Mouse (Mus musculus): ENCODE measurements at regions not wholly inside any gene's neighbourhood (a gene's known extent, or its start where the extent isn't known, plus 50 kb on each side); places are given as distances from the start of the nearest gene placed in this dataset.
A peak's percentile ranks its signal among the peaks of the same experiment; 100 is the strongest.

GRCm38 (mm10) chr3:19002056-19002455, 626.4 kb downstream of the 1700064H15Rik start:
- DNase-seq (ENCODE audit: low spot score), result peak; percentile 38
- 57% methylated on average over 7 of the region's 7 CpGs for WGBS
- no peak for TF ChIP-seq CTCF (IDR thresholded peaks at IDR 0.05; ENCODE audit: low read depth)
- ATAC-seq, result peak; percentile 51; the same call in 1 of the 2 replicates
- Histone ChIP-seq H3K27me3 (ENCODE audit: insufficient read depth, low read length) (no peaks in the 10 kb centered on the region), H3K4me3 (ENCODE audit: low read length) (no peak overlapping the region), H3K36me3 (ENCODE audit: insufficient read depth, low read length) (no peaks in the 10 kb centered on the region), H3K4me1 (ENCODE audit: insufficient read depth, low read length) (no peaks in the 10 kb centered on the region), H3K9me3 (ENCODE audit: low read length) (no peaks in the 10 kb centered on the region), H3K9ac (replicated peaks; ENCODE audit: low read length) (no peak overlapping the region), H3K27ac (no peak overlapping the region), H3K4me2 (ENCODE audit: low read depth, low read length) (no peak overlapping the region)

GRCm38 (mm10) chr3:19004792-19005191, 623.7 kb downstream of the 1700064H15Rik start:
- 70% methylated on average over 1 of the region's 1 CpGs for WGBS
- no peaks in the 10 kb centered on the region for H3K9me3 ChIP-seq (ENCODE audit: low read length)
- no peak overlapping the region for H3K9ac ChIP-seq (replicated peaks; ENCODE audit: low read length)
- H3K4me2 ChIP-seq (ENCODE audit: low read depth, low read length), result no peak overlapping the region
- H3K27me3 ChIP-seq (ENCODE audit: insufficient read depth, low read length), result no peaks in the 10 kb centered on the region
- no peak overlapping the region for H3K27ac ChIP-seq
- H3K4me3 ChIP-seq (ENCODE audit: low read length), result no peak overlapping the region
- no peak for TF ChIP-seq CTCF (IDR thresholded peaks at IDR 0.05; ENCODE audit: low read depth)
- no peak for ATAC-seq
- H3K36me3 ChIP-seq (ENCODE audit: insufficient read depth, low read length), result no peaks in the 10 kb centered on the region
- DNase-seq (ENCODE audit: low spot score), result no peak
- no peaks in the 10 kb centered on the region for H3K4me1 ChIP-seq (ENCODE audit: insufficient read depth, low read length)

- Histone ChIP-seq H3K27me3 (ENCODE audit: insufficient read depth, low read length) (no peaks in the 10 kb centered on the region), H3K36me3 (ENCODE audit: insufficient read depth, low read length) (no peaks in the 10 kb centered on the region), H3K4me1 (ENCODE audit: insufficient read depth, low read length) (no peaks in the 10 kb centered on the region), H3K27ac (no peak overlapping the region), H3K9me3 (ENCODE audit: low read length) (no peaks in the 10 kb centered on the region), H3K4me2 (ENCODE audit: low read depth, low read length) (no peak overlapping the region), H3K9ac (replicated peaks; ENCODE audit: low read length) (no peak overlapping the region), H3K4me3 (ENCODE audit: low read length) (no peak overlapping the region)
- WGBS, result 65% methylated on average over 3 of the region's 3 CpGs
- no peak for DNase-seq (ENCODE audit: low spot score)
- TF ChIP-seq CTCF (IDR thresholded peaks at IDR 0.05; ENCODE audit: low read depth), result no peak
- ATAC-seq, result no peak
Measured at GRCm38 (mm10) chr3:19044566-19044965, 583.9 kb downstream of the 1700064H15Rik start.

GRCm38 (mm10) chr3:19045933-19046332, 582.5 kb downstream of the 1700064H15Rik start:
- Histone ChIP-seq H3K36me3 (ENCODE audit: insufficient read depth, low read length) (no peaks in the 10 kb centered on the region), H3K4me1 (ENCODE audit: insufficient read depth, low read length) (no peaks in the 10 kb centered on the region), H3K4me3 (ENCODE audit: low read length) (no peak overlapping the region), H3K9me3 (ENCODE audit: low read length) (no peaks in the 10 kb centered on the region), H3K27me3 (ENCODE audit: insufficient read depth, low read length) (no peaks in the 10 kb centered on the region), H3K27ac (no peak overlapping the region), H3K9ac (replicated peaks; ENCODE audit: low read length) (no peak overlapping the region), H3K4me2 (ENCODE audit: low read depth, low read length) (no peak overlapping the region)
- ATAC-seq, result no peak
- peak; percentile 13 for TF ChIP-seq CTCF (IDR thresholded peaks at IDR 0.05; ENCODE audit: low read depth)
- no peak for DNase-seq (ENCODE audit: low spot score)

- Histone ChIP-seq H3K36me3 (ENCODE audit: insufficient read depth, low read length) (no peaks in the 10 kb centered on the region), H3K27ac (no peak overlapping the region), H3K27me3 (ENCODE audit: insufficient read depth, low read length) (no peaks in the 10 kb centered on the region), H3K9ac (replicated peaks; ENCODE audit: low read length) (no peak overlapping the region), H3K4me3 (ENCODE audit: low read length) (no peak overlapping the region), H3K4me2 (ENCODE audit: low read depth, low read length) (no peak overlapping the region), H3K4me1 (ENCODE audit: insufficient read depth, low read length) (no peaks in the 10 kb centered on the region), H3K9me3 (ENCODE audit: low read length) (no peaks in the 10 kb centered on the region)
- no peak for ATAC-seq
- no peak for DNase-seq (ENCODE audit: low spot score)
- TF ChIP-seq CTCF (IDR thresholded peaks at IDR 0.05; ENCODE audit: low read depth), result no peak
- WGBS, result 62% methylated on average over 1 of the region's 1 CpGs
Measured at GRCm38 (mm10) chr3:19046610-19047009, 581.9 kb downstream of the 1700064H15Rik start.

- Histone ChIP-seq H3K9me3 (ENCODE audit: low read length) (no peaks in the 10 kb centered on the region), H3K27ac (no peak overlapping the region), H3K36me3 (ENCODE audit: insufficient read depth, low read length) (no peaks in the 10 kb centered on the region), H3K4me3 (ENCODE audit: low read length) (no peak overlapping the region), H3K4me1 (ENCODE audit: insufficient read depth, low read length) (no peaks in the 10 kb centered on the region), H3K27me3 (ENCODE audit: insufficient read depth, low read length) (no peaks in the 10 kb centered on the region), H3K4me2 (ENCODE audit: low read depth, low read length) (no peak overlapping the region), H3K9ac (replicated peaks; ENCODE audit: low read length) (no peak overlapping the region)
- DNase-seq (ENCODE audit: low spot score), result peak; percentile 39
- ATAC-seq, result no peak
- 72% methylated on average over 3 of the region's 3 CpGs for WGBS
- no peak for TF ChIP-seq CTCF (IDR thresholded peaks at IDR 0.05; ENCODE audit: low read depth)
Measured at GRCm38 (mm10) chr3:19055961-19056360, 572.5 kb downstream of the 1700064H15Rik start.

- no peak overlapping the region for H3K4me2 ChIP-seq (ENCODE audit: low read depth, low read length)
- no peaks in the 10 kb centered on the region for H3K36me3 ChIP-seq (ENCODE audit: insufficient read depth, low read length)
- no peaks in the 10 kb centered on the region for H3K9me3 ChIP-seq (ENCODE audit: low read length)
- DNase-seq (ENCODE audit: low spot score) (peak; percentile 15), ATAC-seq (no peak)
- H3K4me1 ChIP-seq (ENCODE audit: insufficient read depth, low read length), result no peaks in the 10 kb centered on the region
- no peak overlapping the region for H3K27ac ChIP-seq
- H3K4me3 ChIP-seq (ENCODE audit: low read length), result no peak overlapping the region
- no peak for TF ChIP-seq CTCF (IDR thresholded peaks at IDR 0.05; ENCODE audit: low read depth)
- H3K9ac ChIP-seq (replicated peaks; ENCODE audit: low read length), result no peak overlapping the region
- no peaks in the 10 kb centered on the region for H3K27me3 ChIP-seq (ENCODE audit: insufficient read depth, low read length)
- 20% methylated on average over 9 of the region's 9 CpGs for WGBS
Measured at GRCm38 (mm10) chr3:19056623-19057022, 571.9 kb downstream of the 1700064H15Rik start.

All from hindbrain, postnatal 0 days (tissue).